Mouse (Mus musculus) thymus, adult 2 months (tissue): ENCODE measurements around the gene Ube3b.

Experiments
- CTCF ChIP-seq: fragments of 200-500 bp; IDR thresholded peaks from 2 replicates; pipeline ENCODE4 v1.5.1; 2012; ENCODE audit warnings: mild to moderate bottlenecking, control low read depth, low read length, moderate library complexity, borderline replicate concordance; ENCODE audit not compliant: control insufficient read depth, poor library complexity, insufficient read depth; ENCODE audit errors: extremely low read depth
- POLR2A ChIP-seq: fragments of 200-500 bp; IDR thresholded peaks from 2 replicates; pipeline ENCODE4 v1.6.1; 2012; ENCODE audit warnings: mild to moderate bottlenecking, low read length, control low read depth, moderate library complexity; ENCODE audit not compliant: control insufficient read depth, poor library complexity, insufficient read depth; ENCODE audit errors: extremely low read depth

GRCm38 (mm10) chr5:114421561-114422298, 41.3 kb downstream of the Ube3b start:
- TF ChIP-seq POLR2A (no peak), CTCF (no peak)
